Mouse (Mus musculus) G1E (cell line): ENCODE data around the gene Amer3.
"Not testable (repeated sequence)": the region's sequence is repeated elsewhere in the genome, so short reads cannot be mapped to it uniquely, and the experiment has no call there.

Experiments used
- CTCF ChIP-seq: IDR thresholded peaks from 2 replicates; pipeline ENCODE4 v1.5.1; 2012; ENCODE audit warnings: low read depth, low read length, inconsistent platforms, mixed read lengths
- GATA1 ChIP-seq: IDR thresholded peaks from 2 replicates; pipeline ENCODE4 v1.6.1; 2012; ENCODE audit warnings: borderline replicate concordance, low read length, inconsistent platforms, mixed read lengths
- GATA2 ChIP-seq: IDR thresholded peaks from 2 replicates; pipeline ENCODE4 v1.6.1; 2012; ENCODE audit warnings: low read depth, low read length, inconsistent platforms, borderline replicate concordance
- POLR2AphosphoS5 ChIP-seq: IDR thresholded peaks from 2 replicates; pipeline ENCODE4 v1.6.1; 2012; ENCODE audit warnings: low read depth, low read length, inconsistent platforms; ENCODE audit not compliant: insufficient replicate concordance
- TAL1 ChIP-seq: conservative IDR thresholded peaks from 2 replicates; pipeline ENCODE4 v1.6.1; 2012; ENCODE audit warnings: low read depth, low read length, inconsistent platforms, mixed read lengths

GRCm38 (mm10) chr1:34534574-34534973 lies 44.9 kb upstream of the Amer3 start:
- not testable (repeated sequence) for TF ChIP-seq CTCF, TAL1, GATA1, POLR2AphosphoS5, GATA2
